Mouse (Mus musculus): ENCODE data around the gene Hils1. TPM values are rescaled to one million over a fixed set of nuclear protein-coding genes. Genes with fewer than 3 reads are reported as not detected.
A peak's percentile ranks its signal among the peaks of the same experiment; 100 is the strongest.

Gene Hils1
- polyA plus RNA-seq, 1 experiment from 2014 or later = 0.15 TPM

- Histone ChIP-seq H3K4me3 (peak overlapping the region; percentile 40), H3K4me1 (replicated peaks) (peaks cover 56% of the 10 kb centered on the region), H3K9me3 (replicated peaks) (no peaks in the 10 kb centered on the region), H3K27me3 (no peaks in the 10 kb centered on the region), H3K4me2 (peak overlapping the region; percentile 59), H3K9ac (peak overlapping the region; percentile 48; the same call in 1 of the 2 replicates), H3K36me3 (no peaks in the 10 kb centered on the region), H3K27ac (peak overlapping the region; percentile 65)
- ATAC-seq (replicated peaks; ENCODE audit: insufficient number of reproducible peaks, insufficient read depth, low FRiP score, low read depth) = peak; percentile 66
- WGBS = 28% methylated on average over 4 of the region's 4 CpGs
Observed at GRCm38 (mm10) chr11:94973313-94973712, 5.9 kb downstream of the Hils1 start.

DNA sequence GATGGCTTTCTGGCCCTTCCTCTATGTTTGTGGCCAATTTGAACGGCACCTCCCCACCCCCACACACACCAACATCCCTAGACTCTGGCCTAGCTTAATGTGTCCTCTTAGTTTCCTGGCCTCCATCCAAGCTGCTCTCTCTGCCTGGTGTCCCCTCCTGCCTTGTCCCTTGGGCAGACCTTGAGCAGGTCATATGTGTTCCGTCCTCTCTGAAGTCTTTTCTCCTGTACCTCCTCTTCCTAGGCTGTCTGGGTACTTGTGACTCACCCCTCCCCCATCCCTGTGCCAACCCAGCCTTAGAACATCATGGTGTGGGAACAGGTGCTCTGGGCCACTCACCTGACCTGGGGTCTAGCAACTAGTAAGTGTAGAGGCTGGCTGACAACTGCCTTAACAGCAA is 7.6 kb downstream of the Hils1 start:
- no peak overlapping the region for H3K4me3 ChIP-seq
- H3K4me2 ChIP-seq = no peak overlapping the region
- H3K36me3 ChIP-seq = no peaks in the 10 kb centered on the region
- H3K9ac ChIP-seq = no peak overlapping the region
- 0 out of 2 replicates have a peak, but pooled peaks have one; percentile 28 for ATAC-seq (replicated peaks; ENCODE audit: insufficient number of reproducible peaks, insufficient read depth, low FRiP score, low read depth)
- 22% methylated on average over 2 of the region's 2 CpGs for WGBS
- no peaks in the 10 kb centered on the region for H3K27me3 ChIP-seq
- H3K4me1 ChIP-seq (replicated peaks) = peaks cover 69% of the 10 kb centered on the region
- no peaks in the 10 kb centered on the region for H3K9me3 ChIP-seq (replicated peaks)
- peak overlapping the region; percentile 67 for H3K27ac ChIP-seq

DNA sequence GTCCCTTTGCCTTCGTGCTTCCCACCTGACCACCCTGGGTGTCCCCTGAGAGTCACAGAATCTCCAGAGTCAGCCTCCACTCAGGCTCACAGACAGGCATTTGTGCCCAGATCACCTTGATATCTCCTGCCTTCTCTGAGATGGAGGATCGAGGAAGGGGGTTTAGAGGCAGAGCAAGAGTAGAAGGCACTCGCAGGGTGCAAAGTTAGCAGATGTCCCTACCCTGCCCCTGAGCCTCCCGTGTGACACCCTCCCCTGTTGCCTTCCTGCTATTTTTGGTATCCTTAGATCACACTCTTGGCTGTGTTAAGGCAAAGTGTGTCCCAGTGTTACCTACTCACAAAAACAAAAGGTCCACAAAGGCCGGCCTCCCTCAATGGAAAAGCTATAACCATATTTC is 8.8 kb downstream of the Hils1 start, which contains the start of gene Sgca:
Gene Sgca (minus strand): TSS at position 129 of the 400 bp plus-strand sequence.
- Histone ChIP-seq H3K27me3 (no peaks in the 10 kb centered on the region), H3K9me3 (replicated peaks) (no peaks in the 10 kb centered on the region), H3K36me3 (no peaks in the 10 kb centered on the region), H3K27ac (peak within 1 kb of the TSS; percentile 67), H3K4me3 (no peak within 1 kb of the TSS), H3K9ac (0 out of 2 replicates have a peak within 1 kb of the TSS, but pooled peaks have one; percentile 20), H3K4me1 (replicated peaks) (peaks cover 69% of the 10 kb centered on the region), H3K4me2 (no peak within 1 kb of the TSS)
- 39% methylated on average over 5 of the region's 5 CpGs for WGBS
- ATAC-seq (replicated peaks; ENCODE audit: insufficient number of reproducible peaks, insufficient read depth, low FRiP score, low read depth) = no peak

DNA sequence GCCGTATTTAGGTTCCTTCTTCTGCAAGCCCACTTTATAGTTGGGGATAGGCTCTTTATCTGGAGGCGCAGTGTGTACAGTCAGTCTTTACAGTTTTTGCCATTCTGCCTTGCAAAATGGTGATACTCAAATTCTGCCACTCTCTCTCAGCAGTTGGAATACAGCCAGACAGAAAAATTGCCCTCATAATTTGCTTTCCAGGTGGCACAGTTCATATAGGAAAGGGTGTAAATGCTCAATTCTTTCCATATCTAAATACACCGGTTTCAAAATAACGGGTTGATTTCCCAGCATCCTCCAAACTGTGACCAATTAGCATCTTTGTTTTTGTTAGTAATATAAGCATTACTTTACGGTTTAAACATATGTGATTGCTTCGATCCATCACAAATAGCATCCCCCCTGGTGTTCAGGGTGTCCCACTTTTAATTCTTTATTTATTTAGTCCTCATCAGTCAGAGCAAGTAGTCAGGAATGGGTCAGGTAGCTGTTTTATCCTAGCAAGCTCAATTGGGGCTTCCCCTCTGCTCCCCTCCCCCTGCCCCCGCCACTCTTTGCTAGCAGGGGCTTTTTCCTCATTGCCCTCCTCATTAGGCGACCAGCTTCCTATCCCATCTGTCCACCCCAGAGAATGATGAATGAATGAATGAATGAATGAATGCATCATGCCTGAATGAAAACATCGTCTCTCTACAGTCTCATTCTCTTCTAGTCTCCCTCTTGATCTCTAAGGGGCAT is 11.0 kb downstream of the Hils1 start:
- Histone ChIP-seq H3K9ac (no peak overlapping the region; the same call in 1 of the 2 replicates), H3K27ac (peak overlapping the region; percentile 51; the same call in 1 of the 2 replicates), H3K4me2 (peak overlapping the region; percentile 58), H3K4me1 (replicated peaks) (peaks cover 57% of the 10 kb centered on the region), H3K9me3 (replicated peaks) (no peaks in the 10 kb centered on the region), H3K4me3 (peak overlapping the region; percentile 32), H3K27me3 (no peaks in the 10 kb centered on the region), H3K36me3 (no peaks in the 10 kb centered on the region)
- 39% methylated on average over 9 of the region's 9 CpGs for WGBS
- ATAC-seq (replicated peaks; ENCODE audit: insufficient number of reproducible peaks, insufficient read depth, low FRiP score, low read depth) = no peak

DNA sequence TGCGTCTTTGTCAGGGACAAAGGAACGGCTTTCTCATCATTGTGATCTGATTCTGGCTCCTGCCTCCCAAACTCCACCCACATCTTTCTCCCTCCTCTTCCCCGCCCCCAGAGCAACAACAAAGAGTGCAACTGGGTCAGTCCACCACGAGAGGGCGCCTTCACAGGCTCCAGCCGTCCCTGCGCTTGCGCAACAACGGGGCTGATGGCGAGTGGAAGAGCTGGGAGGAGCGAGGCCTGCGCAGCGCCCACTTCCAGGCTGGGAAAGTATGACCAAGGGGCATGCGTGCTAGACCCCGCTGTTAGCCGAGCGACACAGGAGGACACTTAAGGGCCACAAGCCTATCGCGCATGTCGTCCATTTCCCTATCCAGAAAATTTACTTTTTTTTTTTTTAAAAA is 11.6 kb downstream of the Hils1 start:
- peak overlapping the region; percentile 14; the same call in 1 of the 2 replicates for H3K27ac ChIP-seq
- H3K4me3 ChIP-seq = peak overlapping the region; percentile 32
- no peaks in the 10 kb centered on the region for H3K27me3 ChIP-seq
- H3K36me3 ChIP-seq = no peaks in the 10 kb centered on the region
- peak overlapping the region; percentile 58 for H3K4me2 ChIP-seq
- no peaks in the 10 kb centered on the region for H3K9me3 ChIP-seq (replicated peaks)
- 0% methylated on average over 20 of the region's 20 CpGs for WGBS
- peak; percentile 92 for ATAC-seq (replicated peaks; ENCODE audit: insufficient number of reproducible peaks, insufficient read depth, low FRiP score, low read depth)
- peaks cover 51% of the 10 kb centered on the region for H3K4me1 ChIP-seq (replicated peaks)
- no peak overlapping the region; the same call in 1 of the 2 replicates for H3K9ac ChIP-seq

DNA sequence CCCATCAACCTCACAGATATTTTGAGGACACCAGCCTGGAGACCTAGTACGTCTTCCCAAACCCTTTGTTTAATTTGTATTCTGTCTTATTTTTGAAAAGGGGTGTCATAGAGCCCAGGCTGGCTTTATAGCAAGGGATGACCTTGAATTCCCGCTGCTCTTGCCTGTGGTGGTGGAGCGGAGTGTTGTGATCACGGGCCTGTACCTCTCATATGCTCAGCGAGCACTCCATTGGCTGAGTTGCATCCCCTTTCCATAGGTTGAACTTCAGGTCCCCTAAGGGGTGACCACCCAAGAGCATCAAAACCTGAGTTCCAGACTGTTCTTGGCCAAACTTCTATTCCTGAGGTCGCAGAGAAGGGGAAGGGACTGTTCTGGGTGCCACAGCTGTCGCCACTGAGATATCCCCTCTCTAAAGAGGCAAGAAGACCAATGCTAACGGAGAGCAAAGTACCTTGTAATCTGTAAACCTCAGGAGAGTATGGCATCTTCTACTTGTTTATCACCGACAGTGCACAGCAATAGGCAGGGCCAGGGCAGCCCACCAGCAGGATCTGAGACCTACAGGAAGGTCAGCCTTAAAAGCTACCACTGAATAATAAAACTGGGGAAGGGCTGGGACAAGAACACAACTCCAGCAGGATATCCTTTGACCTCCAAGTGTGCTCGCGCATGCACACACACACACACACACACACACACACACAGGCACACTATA is 12.2 kb downstream of the Hils1 start:
- H3K4me2 ChIP-seq = peak overlapping the region; percentile 58
- no peaks in the 10 kb centered on the region for H3K36me3 ChIP-seq
- H3K4me1 ChIP-seq (replicated peaks) = peaks cover 45% of the 10 kb centered on the region
- no peak overlapping the region for H3K9ac ChIP-seq
- no peaks in the 10 kb centered on the region for H3K9me3 ChIP-seq (replicated peaks)
- peak overlapping the region; percentile 32; the same call in 1 of the 2 replicates for H3K4me3 ChIP-seq
- no peak for ATAC-seq (replicated peaks; ENCODE audit: insufficient number of reproducible peaks, insufficient read depth, low FRiP score, low read depth)
- 73% methylated on average over 11 of the region's 11 CpGs for WGBS
- H3K27ac ChIP-seq = peak overlapping the region; percentile 14; the same call in 1 of the 2 replicates
- H3K27me3 ChIP-seq = no peaks in the 10 kb centered on the region

- no peak overlapping the region for H3K9ac ChIP-seq
- WGBS = 50% methylated on average over 1 of the region's 1 CpGs
- ATAC-seq (replicated peaks; ENCODE audit: insufficient number of reproducible peaks, insufficient read depth, low FRiP score, low read depth) = no peak
- no peak overlapping the region for H3K4me3 ChIP-seq
- no peaks in the 10 kb centered on the region for H3K36me3 ChIP-seq
- peaks cover 38% of the 10 kb centered on the region for H3K4me1 ChIP-seq (replicated peaks)
- H3K27me3 ChIP-seq = no peaks in the 10 kb centered on the region
- no peak overlapping the region for H3K4me2 ChIP-seq
- H3K9me3 ChIP-seq (replicated peaks) = no peaks in the 10 kb centered on the region
- H3K27ac ChIP-seq = no peak overlapping the region
Observed at GRCm38 (mm10) chr11:94985140-94985539, 17.7 kb downstream of the Hils1 start.

DNA sequence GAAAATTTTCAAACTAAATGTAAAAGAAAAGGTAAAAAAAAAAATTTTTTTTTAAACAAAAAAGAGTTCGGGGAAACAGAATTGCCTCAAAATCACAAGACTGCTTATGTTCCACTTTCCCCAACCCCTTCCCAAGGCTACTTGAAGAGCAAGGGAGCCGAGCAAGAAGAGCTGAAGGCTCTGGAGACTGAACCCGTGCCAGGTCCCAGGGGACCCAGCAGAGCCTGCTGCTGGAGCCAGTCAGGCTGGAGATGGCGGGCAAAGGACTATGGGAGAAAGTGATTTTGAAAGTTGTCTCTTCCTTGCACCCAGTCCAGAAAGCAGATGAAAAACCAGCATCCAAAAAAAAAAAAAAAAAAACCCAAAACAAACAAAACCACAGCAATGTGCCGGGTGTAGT is 18.4 kb downstream of the Hils1 start:
- no peak overlapping the region for H3K4me2 ChIP-seq
- no peaks in the 10 kb centered on the region for H3K9me3 ChIP-seq (replicated peaks)
- no peak overlapping the region for H3K27ac ChIP-seq
- 72% methylated on average over 5 of the region's 5 CpGs for WGBS
- peaks cover 44% of the 10 kb centered on the region for H3K4me1 ChIP-seq (replicated peaks)
- no peaks in the 10 kb centered on the region for H3K36me3 ChIP-seq
- ATAC-seq (replicated peaks; ENCODE audit: insufficient number of reproducible peaks, insufficient read depth, low FRiP score, low read depth) = no peak
- H3K9ac ChIP-seq = no peak overlapping the region
- H3K4me3 ChIP-seq = no peak overlapping the region
- no peaks in the 10 kb centered on the region for H3K27me3 ChIP-seq

DNA sequence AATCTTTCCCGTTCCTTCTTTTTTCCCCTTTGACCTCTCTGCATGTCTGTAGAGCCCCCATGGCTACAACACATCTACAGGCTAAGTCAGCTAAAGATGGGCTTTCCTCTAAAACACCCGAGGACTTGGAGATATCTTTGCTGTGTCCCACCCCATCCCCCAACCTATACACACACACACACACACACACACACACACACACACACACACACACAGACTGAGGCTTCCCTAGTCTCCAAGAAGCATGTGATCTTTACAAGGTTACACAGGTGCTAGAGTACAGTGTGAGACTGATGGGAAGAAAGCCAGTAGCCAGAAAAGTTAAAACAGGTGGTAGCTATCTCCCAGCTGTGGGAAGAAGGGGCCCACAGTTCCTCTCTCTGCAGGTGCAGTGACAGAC is 19.0 kb downstream of the Hils1 start:
- no peak for ATAC-seq (replicated peaks; ENCODE audit: insufficient number of reproducible peaks, insufficient read depth, low FRiP score, low read depth)
- H3K9ac ChIP-seq = no peak overlapping the region
- no peaks in the 10 kb centered on the region for H3K27me3 ChIP-seq
- H3K4me3 ChIP-seq = no peak overlapping the region
- 53% methylated on average over 2 of the region's 2 CpGs for WGBS
- H3K9me3 ChIP-seq (replicated peaks) = no peaks in the 10 kb centered on the region
- H3K36me3 ChIP-seq = no peaks in the 10 kb centered on the region
- no peak overlapping the region for H3K27ac ChIP-seq
- H3K4me1 ChIP-seq (replicated peaks) = peaks cover 44% of the 10 kb centered on the region
- no peak overlapping the region for H3K4me2 ChIP-seq

GRCm38 (mm10) chr11:94987341-94987740 is 19.9 kb downstream of the Hils1 start:
- H3K27me3 ChIP-seq = no peaks in the 10 kb centered on the region
- ATAC-seq (replicated peaks; ENCODE audit: insufficient number of reproducible peaks, insufficient read depth, low FRiP score, low read depth) = no peak
- 62% methylated on average over 6 of the region's 6 CpGs for WGBS
- H3K4me2 ChIP-seq = no peak overlapping the region
- H3K36me3 ChIP-seq = no peaks in the 10 kb centered on the region
- H3K27ac ChIP-seq = no peak overlapping the region
- 0 out of 2 replicates have a peak overlapping the region, but pooled peaks have one; percentile 23 for H3K9ac ChIP-seq
- H3K4me3 ChIP-seq = no peak overlapping the region
- no peaks in the 10 kb centered on the region for H3K9me3 ChIP-seq (replicated peaks)
- peaks cover 51% of the 10 kb centered on the region for H3K4me1 ChIP-seq (replicated peaks)

DNA sequence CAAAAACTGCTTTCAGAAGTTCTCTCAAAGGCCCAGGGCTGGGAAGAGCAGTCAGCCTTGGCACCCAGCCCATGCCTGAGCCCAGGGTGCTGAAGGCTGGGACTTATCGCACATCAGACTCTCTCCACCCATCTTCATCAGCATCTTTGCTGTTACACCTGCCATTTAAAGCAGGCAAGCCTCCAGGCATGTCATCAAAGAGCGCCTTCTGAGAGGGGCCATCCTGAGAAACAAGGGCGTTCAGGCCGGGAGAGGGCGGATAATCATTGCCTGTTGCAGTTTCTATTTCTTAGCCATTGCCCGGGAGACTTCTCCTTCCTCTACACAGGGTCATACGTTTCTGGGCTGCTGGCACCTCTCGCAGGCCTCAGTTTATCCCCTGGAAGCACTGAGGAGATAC is 20.5 kb downstream of the Hils1 start:
- Histone ChIP-seq H3K4me3 (no peak overlapping the region), H3K27ac (no peak overlapping the region), H3K27me3 (no peaks in the 10 kb centered on the region), H3K4me1 (replicated peaks) (peaks cover 56% of the 10 kb centered on the region), H3K9me3 (replicated peaks) (no peaks in the 10 kb centered on the region), H3K4me2 (no peak overlapping the region), H3K36me3 (no peaks in the 10 kb centered on the region), H3K9ac (0 out of 2 replicates have a peak overlapping the region, but pooled peaks have one; percentile 23)
- ATAC-seq (replicated peaks; ENCODE audit: insufficient number of reproducible peaks, insufficient read depth, low FRiP score, low read depth) = no peak
- WGBS = 74% methylated on average over 8 of the region's 8 CpGs

Measured in heart, embryonic 15.5 days (tissue).